9 mouse cellular contexts compared by ENCODE assay signal in the genomic region with DNA sequence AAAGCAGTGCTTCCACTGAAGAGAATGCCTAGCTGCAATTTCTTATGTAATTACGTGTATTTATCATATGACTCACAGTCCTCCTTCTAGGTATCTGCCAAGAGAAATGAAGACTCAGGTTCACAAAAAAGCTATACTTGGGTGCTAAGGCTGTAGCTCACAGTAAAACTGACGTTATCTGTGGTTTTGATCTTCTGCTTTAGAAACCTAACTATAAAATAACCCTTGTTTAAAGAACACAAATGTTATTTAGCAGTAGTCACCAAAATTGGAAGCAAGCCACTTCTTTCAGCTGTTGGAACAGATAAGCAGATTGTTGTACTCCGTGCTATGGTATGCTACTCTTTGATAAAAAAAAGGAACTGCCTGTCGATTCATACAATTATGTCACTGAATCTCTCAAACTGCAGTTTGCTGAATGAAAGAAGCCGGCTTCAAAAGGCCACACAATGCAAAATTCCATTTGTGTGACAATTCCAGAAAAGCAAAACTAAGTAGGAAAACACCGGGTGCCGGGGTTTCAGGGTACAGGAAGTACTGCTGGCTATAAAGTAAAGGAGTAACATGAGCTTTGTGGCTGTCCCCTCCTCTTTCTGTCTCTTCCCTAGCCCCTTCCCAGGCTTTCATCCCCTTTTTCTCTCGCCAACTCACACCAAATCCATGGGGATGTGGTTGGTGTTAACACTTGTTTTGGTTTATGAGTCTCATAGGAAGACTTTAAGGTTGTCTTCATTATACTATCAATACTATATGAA. TPM values are rescaled to one million over a fixed set of nuclear protein-coding genes. Genes with fewer than 3 reads are reported as not detected.
DNase-seq lines count a peak whose midpoint lies in the region; ATAC-seq and TF ChIP-seq lines count a peak whose summit lies in the region.
"Had no signal": no experiment of that assay in that cellular context is flagged by ENCODE, and none has a peak within 500 bp of the region (broad histone marks: within the 10 kb centered on the region; RNA-seq: fewer than 3 reads in every experiment).

No protein-coding gene starts in this region.

- peak overlapping the region; percentile 37 for H3K4me2 ChIP-seq in liver, embryonic 16.5 days (ENCODE audit: low read depth, low read length)

- no peak overlapping the region for H3K4me3 ChIP-seq in heart, adult 2 months
- H3K4me3 ChIP-seq in liver, embryonic 16.5 days (ENCODE audit: low read depth, low read length) = no peak overlapping the region
- no peak overlapping the region for H3K4me3 ChIP-seq in thymus, adult 2 months (ENCODE audit: control insufficient read depth, insufficient read depth, low read length)
- H3K4me3 ChIP-seq: erythroblast, embryonic 14.5 days had no signal

- H3K36me3 ChIP-seq in heart, adult 2 months (ENCODE audit: control insufficient read depth, insufficient read depth, low read length) = peaks cover 2% of the 10 kb centered on the region; the same call in 1 of the 2 replicates
- H3K36me3 ChIP-seq in liver, embryonic 16.5 days (ENCODE audit: control insufficient read depth, insufficient read depth) = no peaks in the 10 kb centered on the region
- no peaks in the 10 kb centered on the region for H3K36me3 ChIP-seq in thymus, adult 2 months (ENCODE audit: control insufficient read depth, insufficient read depth, low read length)

- H3K27ac ChIP-seq in heart, adult 2 months = peak overlapping the region; percentile 45
- H3K27ac ChIP-seq in liver, embryonic 16.5 days (ENCODE audit: low read length) = 0 out of 2 replicates have a peak overlapping the region, but pooled peaks have one; percentile 24
- no peak overlapping the region for H3K27ac ChIP-seq in thymus, adult 2 months (ENCODE audit: control insufficient read depth, insufficient read depth, low read length)

- intact Hi-C loops in heart, adult 2 months (cut with DNase I) = no loop called here
- intact Hi-C loops in heart, postnatal 14 days (cut with DNase I) = no loop called here

- H3K27me3 ChIP-seq in heart, adult 2 months (ENCODE audit: control insufficient read depth, insufficient read depth, low read length) = no peaks in the 10 kb centered on the region
- H3K27me3 ChIP-seq in liver, embryonic 16.5 days (ENCODE audit: control insufficient read depth, insufficient read depth, low read depth, low read length) = no peaks in the 10 kb centered on the region
- H3K27me3 ChIP-seq in thymus, adult 2 months (ENCODE audit: control insufficient read depth, insufficient read depth, low read length) = no peaks in the 10 kb centered on the region

- TF ChIP-seq EP300 in heart, adult 2 months (IDR thresholded peaks at IDR 0.05; ENCODE audit: insufficient read depth, low read depth, low read length) = no peak

- no peak for DNase-seq in heart, adult 2 months
- no peak for DNase-seq in heart, postnatal 14 days
- DNase-seq in CD4-positive helper T cell, adult 2 months (ENCODE audit: low read depth, low spot score) = peak; percentile 30
- peak; percentile 64 for DNase-seq in c-Kit-positive CD71-positive TER-119-positive erythroid progenitor cells, embryonic 14.5 days (ENCODE audit: low spot score)
- DNase-seq in urinary bladder, postnatal 25 days (ENCODE audit: low spot score) = no peak
- no peak for DNase-seq in thymus, adult 2 months
- DNase-seq in cerebellum, postnatal 10 days = no peak

- 31% methylated on average over 8 of the region's 8 CpGs for WGBS in heart, adult 2 months
- WGBS in liver, embryonic 16.5 days (ENCODE audit: insufficient replicate concordance) = 23% methylated on average over 8 of the region's 8 CpGs
- WGBS in thymus, adult 2 months = 7% methylated on average over 8 of the region's 8 CpGs

- H3K9ac ChIP-seq in heart, adult 2 months (ENCODE audit: low read depth, low read length) = no peak overlapping the region
- H3K9ac ChIP-seq in liver, embryonic 16.5 days (ENCODE audit: low read depth, low read length) = 0 out of 2 replicates have a peak overlapping the region, but pooled peaks have one; percentile 24

- no peaks in the 10 kb centered on the region for H3K9me3 ChIP-seq in liver, embryonic 16.5 days (replicated peaks; ENCODE audit: control insufficient read depth, low read length)

- no peak for TF ChIP-seq POLR2A in heart, adult 2 months (IDR thresholded peaks at IDR 0.05; ENCODE audit: insufficient read depth, low read depth, low read length)
- no peak for TF ChIP-seq POLR2A in thymus, adult 2 months (IDR thresholded peaks at IDR 0.05; ENCODE audit: control insufficient read depth, extremely low read depth, insufficient read depth, low read length, poor library complexity)

- H3K4me1 ChIP-seq in heart, adult 2 months (ENCODE audit: control insufficient read depth, insufficient read depth, low read length) = peaks cover 5% of the 10 kb centered on the region
- peaks cover 10% of the 10 kb centered on the region for H3K4me1 ChIP-seq in liver, embryonic 16.5 days (ENCODE audit: control insufficient read depth, low read depth, low read length)
- H3K4me1 ChIP-seq in thymus, adult 2 months (replicated peaks; ENCODE audit: control insufficient read depth, insufficient read depth, low read length) = no peaks in the 10 kb centered on the region

- no peak for TF ChIP-seq CTCF in heart, adult 2 months (IDR thresholded peaks at IDR 0.05)
- TF ChIP-seq CTCF in thymus, adult 2 months (IDR thresholded peaks at IDR 0.05; ENCODE audit: borderline replicate concordance, control insufficient read depth, extremely low read depth, insufficient read depth, low read length, poor library complexity) = no peak

- 0 out of 2 replicates have a peak, but pooled peaks cover 1% of the 10 kb centered on the region for H3K79me2 ChIP-seq in heart, adult 2 months (replicated peaks; ENCODE audit: control insufficient read depth, insufficient read depth, low read length)

- ATAC-seq in liver, embryonic 16.5 days (ENCODE audit: low read depth) = peak; percentile 76

RNA-seq across cellular contexts. Expression of a gene that starts 17.0 kb away (rescaled TPM):
- 1 to 10 TPM; 6.7 to 7.3 TPM for total RNA-seq in heart, adult 2 months (2021)
- polyA plus RNA-seq in heart, adult 2 months (2012; rRNA removed) = 1.6 and 3.6 TPM in 2 replicates
- total RNA-seq in heart, postnatal 14 days (2021) = 10 to 100 TPM in 1 of 2 experiments, 1 to 10 TPM in 1; 9.0 to 10.5 TPM
- polyA plus RNA-seq in liver, embryonic 16.5 days (2015; fragmentation: Nextera tagmentation; extraction: Ambion mirVana) = 13.8 and 14.7 TPM in 2 replicates
- polyA plus RNA-seq in thymus, adult 2 months (2012; rRNA removed) = 4.6 and 5.2 TPM in 2 replicates

RNA-seq across cellular contexts. Expression of a gene that starts 28.5 kb away (rescaled TPM):
- 1,000 to 10,000 TPM; 1,564 to 1,777 TPM for total RNA-seq in heart, adult 2 months (2021)
- polyA plus RNA-seq in heart, adult 2 months (2012; rRNA removed) = 885 and 1,489 TPM in 2 replicates
- total RNA-seq in heart, postnatal 14 days (2021) = 1,000 to 10,000 TPM; 1,519 to 1,551 TPM
- 238 and 263 TPM in 2 replicates for polyA plus RNA-seq in liver, embryonic 16.5 days (2015; fragmentation: Nextera tagmentation; extraction: Ambion mirVana)
- 112 and 183 TPM in 2 replicates for polyA plus RNA-seq in thymus, adult 2 months (2012; rRNA removed)

RNA-seq across cellular contexts. Expression of a gene that starts 32.3 kb away (rescaled TPM):
- total RNA-seq in heart, adult 2 months (2021) = 10 to 100 TPM; 44.0 to 58.3 TPM
- polyA plus RNA-seq in heart, adult 2 months (2012; rRNA removed) = 6.6 and 19.1 TPM in 2 replicates
- total RNA-seq in heart, postnatal 14 days (2021) = 10 to 100 TPM; 30.2 to 40.6 TPM
- 35.1 and 35.4 TPM in 2 replicates for polyA plus RNA-seq in liver, embryonic 16.5 days (2015; fragmentation: Nextera tagmentation; extraction: Ambion mirVana)
- polyA plus RNA-seq in thymus, adult 2 months (2012; rRNA removed) = 6.6 TPM in 2 replicates

Comparison
In these comparisons a context has a peak if more than half of its experiments do, and no peak if none do; other contexts are left out.
1. DNase-seq: peak in CD4-positive helper T cell, adult 2 months (single experiment) and c-Kit-positive CD71-positive TER-119-positive erythroid progenitor cells, embryonic 14.5 days (single experiment); none in heart, adult 2 months (0 of 2), heart, postnatal 14 days (0 of 2), urinary bladder, postnatal 25 days (single experiment), thymus, adult 2 months (single experiment) and cerebellum, postnatal 10 days (0 of 2).